Mouse (Mus musculus) testis, adult 2 months (tissue): Measurements from ENCODE around the gene Glce.

ENCODE experiments used
- CTCF ChIP-seq: fragments of 200-500 bp; IDR thresholded peaks from 2 replicates; pipeline ENCODE4 v1.5.1; 2012; ENCODE audit warnings: low read depth, mild to moderate bottlenecking, inconsistent platforms, low read length, moderate library complexity; ENCODE audit not compliant: control insufficient read depth, insufficient read depth, insufficient replicate concordance
- POLR2A ChIP-seq: fragments of 200-500 bp; IDR thresholded peaks from 2 replicates; pipeline ENCODE4 v1.6.1; 2012; ENCODE audit warnings: low read depth, mild to moderate bottlenecking, inconsistent platforms, low read length, moderate library complexity; ENCODE audit not compliant: control insufficient read depth

DNA sequence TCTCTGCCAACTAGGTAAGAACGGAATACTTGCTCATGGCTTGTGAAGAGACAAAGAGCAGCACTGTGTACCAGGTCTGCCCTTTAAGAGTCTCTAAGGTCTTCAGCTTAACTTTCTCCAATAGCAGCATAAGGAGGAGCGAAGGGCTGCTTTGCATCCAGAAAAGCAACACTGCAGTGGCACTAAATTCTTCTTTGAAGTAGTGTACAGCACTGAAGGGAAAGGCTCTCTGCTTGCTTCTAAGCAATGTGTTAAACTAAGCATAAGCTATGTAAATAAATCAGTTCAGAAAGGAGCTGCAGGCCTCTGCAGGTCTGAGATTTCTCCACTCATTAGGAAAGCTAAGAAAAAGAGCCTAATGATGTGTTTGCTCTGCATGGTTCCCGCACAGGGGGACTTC is 40.9 kb downstream of the Glce start:
- no peak for TF ChIP-seq POLR2A
- TF ChIP-seq CTCF, result no peak
